Mouse (Mus musculus) thymus, adult 2 months (tissue): ENCODE results near the gene Dpp3. TPM values are rescaled to one million over a fixed set of nuclear protein-coding genes. Genes with fewer than 3 reads are reported as not detected.
A peak's percentile ranks its signal among the peaks of the same experiment; 100 is the strongest.

Experiments
- DNase-seq: peaks from one replicate; pipeline ENCODE4 v3.0.0; 2021
- H3K27ac ChIP-seq: fragments of 200-500 bp; 2 replicates; pipeline ENCODE4 v1.5.1; 2012; ENCODE audit warnings: low read length, control low read depth; ENCODE audit not compliant: control insufficient read depth, insufficient read depth
- H3K27me3 ChIP-seq: fragments of 200-500 bp; 2 replicates; pipeline ENCODE4 v1.6.1; 2012; ENCODE audit warnings: mild to moderate bottlenecking, low read length, moderate library complexity, mixed read lengths; ENCODE audit not compliant: control insufficient read depth, insufficient read depth
- H3K36me3 ChIP-seq: fragments of 200-500 bp; 2 replicates; pipeline ENCODE4 v1.6.1; 2012; ENCODE audit warnings: mild to moderate bottlenecking, low read length, moderate library complexity; ENCODE audit not compliant: control insufficient read depth, insufficient read depth
- H3K4me1 ChIP-seq: fragments of 200-500 bp; replicated peaks from 2 replicates; pipeline ENCODE4 v1.6.1; 2012; ENCODE audit warnings: low read length; ENCODE audit not compliant: control insufficient read depth, insufficient read depth
- H3K4me3 ChIP-seq: fragments of 200-500 bp; 2 replicates; pipeline ENCODE4 v1.5.1; 2012; ENCODE audit warnings: mild to moderate bottlenecking, low read length, control low read depth, moderate library complexity; ENCODE audit not compliant: control insufficient read depth, insufficient read depth
- CTCF ChIP-seq: fragments of 200-500 bp; IDR thresholded peaks from 2 replicates; pipeline ENCODE4 v1.5.1; 2012; ENCODE audit warnings: mild to moderate bottlenecking, control low read depth, low read length, moderate library complexity, borderline replicate concordance; ENCODE audit not compliant: control insufficient read depth, poor library complexity, insufficient read depth; ENCODE audit errors: extremely low read depth
- POLR2A ChIP-seq: fragments of 200-500 bp; IDR thresholded peaks from 2 replicates; pipeline ENCODE4 v1.6.1; 2012; ENCODE audit warnings: mild to moderate bottlenecking, low read length, control low read depth, moderate library complexity; ENCODE audit not compliant: control insufficient read depth, poor library complexity, insufficient read depth; ENCODE audit errors: extremely low read depth
- WGBS: fragments of 180-500 bp; shearing (Covaris S2); methylation state at CpG from one replicate; pipeline ENCODE4 v1.1.7; 2018; 5-methylcytosine and 5-hydroxymethylcytosine counted together
- polyA plus RNA-seq: library from polyadenylated mRNA; depleted of rRNA; stranded (reverse); fragments of >200 nt; gene quantifications from 2 replicates; pipeline ENCODE4 v1.2.3, GENCODE M21; 2012

Dpp3 gene
- polyA plus RNA-seq, 1 experiment: 153 TPM

- Histone ChIP-seq H3K4me3 (no peak overlapping the region), H3K4me1 (no peaks in the 10 kb centered on the region), H3K27me3 (no peaks in the 10 kb centered on the region), H3K36me3 (peaks cover 86% of the 10 kb centered on the region), H3K27ac (no peak overlapping the region)
- 79% methylated on average over 10 of the region's 10 CpGs for WGBS
- TF ChIP-seq CTCF (no peak), POLR2A (no peak)
- no peak for DNase-seq
Observed at GRCm38 (mm10) chr19:4916827-4917226, 11.3 kb downstream of the Dpp3 start.

GRCm38 (mm10) chr19:4915924-4916603 is 12.0 kb downstream of the Dpp3 start:
- TF ChIP-seq CTCF (no peak), POLR2A (no peak)
- Histone ChIP-seq H3K27ac (no peak overlapping the region), H3K4me3 (no peak overlapping the region), H3K4me1 (no peaks in the 10 kb centered on the region), H3K27me3 (no peaks in the 10 kb centered on the region), H3K36me3 (peaks cover 83% of the 10 kb centered on the region)
- DNase-seq: no peak
- 97% methylated on average over 15 of the region's 15 CpGs for WGBS

DNA sequence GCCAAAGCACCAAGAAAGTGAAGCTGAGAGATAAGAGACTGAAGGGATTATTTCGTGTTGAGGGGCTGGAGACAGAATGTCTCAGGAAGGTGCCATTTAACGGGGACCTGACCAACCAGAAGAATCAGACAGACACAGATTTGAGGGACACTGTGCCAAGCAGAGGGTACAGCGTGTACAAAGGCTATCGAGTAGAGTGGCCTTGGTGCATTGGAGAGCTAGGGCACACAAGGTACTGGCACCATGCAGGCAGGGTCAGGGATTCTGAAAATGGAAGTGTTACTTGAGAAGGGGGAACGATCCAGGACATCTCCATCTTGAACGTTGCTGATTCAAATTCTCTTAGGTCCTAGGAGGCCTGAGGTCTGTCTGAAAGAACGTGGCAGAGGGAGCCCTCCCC is 18.7 kb downstream of the Dpp3 start:
- no peak for TF ChIP-seq POLR2A
- TF ChIP-seq CTCF: no peak
- no peak for DNase-seq
- peaks cover 32% of the 10 kb centered on the region for H3K36me3 ChIP-seq
- no peaks in the 10 kb centered on the region for H3K27me3 ChIP-seq
- 97% methylated on average over 7 of the region's 7 CpGs for WGBS
- no peak overlapping the region for H3K4me3 ChIP-seq
- peaks cover 7% of the 10 kb centered on the region for H3K4me1 ChIP-seq
- H3K27ac ChIP-seq: no peak overlapping the region

DNA sequence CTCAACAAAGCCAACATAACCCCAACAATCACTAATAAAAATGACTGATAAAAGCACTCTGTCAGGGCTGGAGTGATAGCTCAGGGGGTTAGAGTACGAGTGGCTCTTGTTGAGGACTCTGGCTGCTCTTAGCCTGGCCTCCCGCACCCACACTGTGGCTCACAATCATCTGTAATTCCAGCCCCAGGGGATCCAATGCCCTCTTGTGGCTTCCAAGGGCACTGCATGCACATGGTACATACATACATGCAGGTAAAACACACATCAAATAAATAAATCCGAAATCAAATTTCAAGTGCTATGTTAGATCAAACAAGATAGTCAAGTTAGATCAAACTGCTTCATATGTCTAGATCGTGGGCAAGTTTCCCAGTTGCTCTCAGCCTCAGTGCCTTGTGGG is 20.0 kb downstream of the Dpp3 start:
- Histone ChIP-seq H3K4me3 (no peak overlapping the region), H3K4me1 (peaks cover 7% of the 10 kb centered on the region), H3K27ac (no peak overlapping the region), H3K36me3 (peaks cover 19% of the 10 kb centered on the region), H3K27me3 (no peaks in the 10 kb centered on the region)
- 95% methylated on average over 4 of the region's 4 CpGs for WGBS
- peak; percentile 20 for DNase-seq
- no peak for TF ChIP-seq CTCF
- TF ChIP-seq POLR2A: no peak

- Histone ChIP-seq H3K27ac (no peak within 1 kb of the TSS), H3K36me3 (peaks cover 12% of the 10 kb centered on the region; the same call in 1 of the 2 replicates), H3K4me1 (peaks cover 7% of the 10 kb centered on the region), H3K27me3 (no peaks in the 10 kb centered on the region), H3K4me3 (peak within 1 kb of the TSS; percentile 48)
- DNase-seq: peak; percentile 71
- TF ChIP-seq CTCF: no peak
- no peak for TF ChIP-seq POLR2A
- 10% methylated on average over 31 of the region's 31 CpGs for WGBS
Observed at GRCm38 (mm10) chr19:4905979-4906794, 21.9 kb downstream of the Dpp3 start, which contains the start of gene Bbs1. Gene Bbs1 (minus strand): TSS chr19:4906628.

DNA sequence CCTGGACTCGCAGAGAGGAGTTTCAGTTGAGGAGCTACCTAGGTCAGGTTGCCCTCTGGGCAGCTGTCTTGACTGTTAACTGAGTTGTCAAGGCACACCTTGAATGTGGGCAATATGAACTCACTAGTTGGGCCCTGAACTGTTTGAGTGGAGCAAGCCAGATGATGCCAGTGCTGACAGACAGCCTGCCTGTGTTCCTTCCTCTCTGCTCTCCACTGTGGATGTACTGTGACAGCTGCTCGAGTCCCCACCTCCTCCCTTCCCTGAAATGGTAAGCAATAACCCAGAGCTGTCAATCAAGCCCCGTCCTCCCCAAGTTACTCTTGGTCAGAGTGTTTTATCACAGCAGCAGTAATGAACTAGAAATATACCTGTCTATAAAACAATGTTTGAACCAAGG is 28.2 kb downstream of the Dpp3 start:
- Histone ChIP-seq H3K36me3 (no peaks in the 10 kb centered on the region), H3K27me3 (no peaks in the 10 kb centered on the region), H3K4me3 (no peak overlapping the region), H3K27ac (no peak overlapping the region), H3K4me1 (no peaks in the 10 kb centered on the region)
- no peak for TF ChIP-seq POLR2A
- TF ChIP-seq CTCF: no peak
- WGBS: 74% methylated on average over 3 of the region's 3 CpGs
- no peak for DNase-seq
